Mouse (Mus musculus) adrenal gland, postnatal 14 days (tissue): ENCODE measurements around the gene Magea3. TPM values are rescaled to one million over a fixed set of nuclear protein-coding genes. Genes with fewer than 3 reads are reported as not detected.
"Not testable (repeated sequence)": the region's sequence is repeated elsewhere in the genome, so short reads cannot be mapped to it uniquely, and the experiment has no call there.

ENCODE experiments used
- DNase-seq: peaks from one replicate; pipeline ENCODE4 v3.0.0; 2021; ENCODE audit warnings: mixed read lengths
- long read RNA-seq, 2 experiments: library from polyadenylated mRNA; stranded (forward); transcript quantifications; one replicate each; pipeline ENCODE4 v2.0.0; 2021
- total RNA-seq: library from RNA; stranded (reverse); gene quantifications from 2 replicates; pipeline ENCODE4 v1.2.3, GENCODE M21; 2021

The Magea3 gene
- not detected in 2 replicates for total RNA-seq
- long read RNA-seq, experiment 1: 0 reads
- long read RNA-seq, experiment 2: 0 reads

GRCm38 (mm10) chrX:154949405-154949804 is at the start of gene Magea3:
Gene Magea3, minus strand, starts transcription at chrX:154949505.
- not testable (repeated sequence) for DNase-seq

DNA sequence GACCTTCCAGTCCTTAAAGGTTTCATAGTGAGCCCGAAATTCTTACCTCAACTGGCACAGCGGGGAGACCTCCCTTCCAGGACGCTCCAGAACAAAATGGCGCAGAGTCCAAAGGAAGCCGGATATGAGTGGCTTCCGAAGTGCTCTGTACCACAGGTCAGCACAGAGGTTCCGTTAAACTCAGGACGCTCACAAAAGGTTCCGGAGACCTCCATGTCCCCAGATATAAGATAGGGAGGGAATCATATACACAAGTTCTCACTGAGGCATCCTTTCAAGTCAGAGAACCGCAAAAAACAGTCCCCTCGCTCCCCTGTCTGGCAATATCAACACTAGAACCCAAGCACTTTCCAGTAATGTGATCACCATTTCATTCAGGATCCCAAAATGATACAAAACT is 46.4 kb upstream of the Magea3 start, which contains the start of gene Magea8:
Magea8 (minus strand) TSS at position 101 of the 400 bp plus-strand sequence.
- not testable (repeated sequence) for DNase-seq

DNA sequence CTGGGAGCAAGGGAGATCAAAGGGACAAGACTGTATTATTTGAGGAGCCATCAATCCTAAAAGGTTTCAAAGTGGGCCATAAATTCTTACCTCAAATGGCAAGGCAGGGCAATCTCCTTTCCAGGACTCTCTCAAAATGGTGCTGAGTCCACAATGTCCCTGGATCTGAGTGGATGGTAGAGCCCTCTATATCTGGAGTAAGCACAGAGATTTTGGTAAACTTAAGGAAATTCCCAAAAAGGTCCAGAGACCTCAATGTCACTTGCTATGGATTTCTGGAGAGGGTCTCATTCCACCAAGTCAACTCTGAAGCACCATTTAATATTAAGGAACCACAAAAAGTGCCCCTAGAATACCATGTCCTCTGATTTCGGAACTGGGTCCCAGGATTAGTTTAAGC is 13.4 kb downstream of the Magea3 start, which contains the start of gene Magea6:
Magea6 (minus strand) TSS at position 101 of the 400 bp plus-strand sequence.
- DNase-seq: not testable (repeated sequence)

Other genes starting within 250 kb of the Magea3 start
- gene Cldn34b1, start 59.2 kb downstream of the Magea3 start, total RNA-seq: not detected in 2 replicates
- not detected in 2 replicates for gene Magea6, start 13.5 kb downstream of the Magea3 start, total RNA-seq
- gene Magea8, start 46.3 kb upstream of the Magea3 start, total RNA-seq: not detected in 2 replicates
- gene Magea5, start 113.6 kb upstream of the Magea3 start, total RNA-seq: not detected in 2 replicates
- not detected in 2 replicates for gene Magea1, start 140.3 kb upstream of the Magea3 start, total RNA-seq
- gene Magea2, start 144.2 kb upstream of the Magea3 start, total RNA-seq: not detected in 2 replicates
- gene Cldn34b2, start 178.9 kb upstream of the Magea3 start, total RNA-seq: not detected in 2 replicates